Mouse (Mus musculus) midbrain, embryonic 16.5 days (tissue): ENCODE data around the gene Zic5. TPM values are rescaled to one million over a fixed set of nuclear protein-coding genes. Genes with fewer than 3 reads are reported as not detected.
"Not testable (repeated sequence)": the region's sequence is repeated elsewhere in the genome, so short reads cannot be mapped to it uniquely, and the experiment has no call there.

ENCODE experiments used
- ATAC-seq: fragments of 200-750 bp; cut with Nextera tagmentation; 2 replicates; pipeline ENCODE4 v1.8.0; 2017; ENCODE audit warnings: moderate TSS enrichment
- H3K27ac ChIP-seq: fragments of 300-500 bp; sonication (generic); 2 replicates; pipeline ENCODE4 v1.5.1; 2014; ENCODE audit warnings: mild to moderate bottlenecking, low read length, mixed read lengths
- H3K27me3 ChIP-seq: fragments of 300-500 bp; sonication (generic); 2 replicates; pipeline ENCODE4 v1.6.1; 2014; ENCODE audit warnings: low read depth, low read length, mixed read lengths; ENCODE audit not compliant: control insufficient read depth, insufficient read depth
- H3K36me3 ChIP-seq: fragments of 300-500 bp; sonication (generic); 2 replicates; pipeline ENCODE4 v1.6.1; 2014; ENCODE audit warnings: mild to moderate bottlenecking, low read length, moderate library complexity, mixed read lengths; ENCODE audit not compliant: control insufficient read depth, insufficient read depth
- H3K4me1 ChIP-seq: fragments of 300-500 bp; sonication (generic); 2 replicates; pipeline ENCODE4 v1.6.1; 2014; ENCODE audit warnings: mild to moderate bottlenecking, low read length, mixed read lengths; ENCODE audit not compliant: control insufficient read depth, insufficient read depth
- H3K4me2 ChIP-seq: fragments of 300-500 bp; sonication (generic); 2 replicates; pipeline ENCODE4 v1.6.1; 2014; ENCODE audit warnings: mild to moderate bottlenecking, low read length, mixed read lengths
- H3K4me3 ChIP-seq: fragments of 300-500 bp; sonication (generic); 2 replicates; pipeline ENCODE4 v1.5.1; 2014; ENCODE audit warnings: low read depth, mild to moderate bottlenecking, low read length, moderate library complexity, mixed read lengths
- H3K9ac ChIP-seq: fragments of 300-500 bp; sonication (generic); 2 replicates; pipeline ENCODE4 v1.6.1; 2014; ENCODE audit warnings: low read depth, low read length, mixed read lengths
- H3K9me3 ChIP-seq: fragments of 300-500 bp; sonication (generic); replicated peaks from 2 replicates; pipeline ENCODE4 v1.6.1; 2014; ENCODE audit warnings: mild to moderate bottlenecking, low read length, mixed read lengths; ENCODE audit not compliant: control insufficient read depth, poor library complexity, severe bottlenecking
- WGBS: fragments of 180-500 bp; shearing (Covaris S2); extraction: QIAGEN DNeasy Blood & Tissue Kit; methylation state at CpG from one replicate; pipeline ENCODE4 v1.1.7; 2014; 5-methylcytosine and 5-hydroxymethylcytosine counted together
- polyA plus RNA-seq: library from polyadenylated mRNA; unstranded; fragments of >200 nt; fragmentation: Nextera tagmentation; extraction: Ambion mirVana; gene quantifications from 2 replicates; pipeline ENCODE4 v1.2.1, GENCODE M21; 2015

Gene Zic5
- polyA plus RNA-seq, 1 experiment from 2014 or later, result 9.5 TPM

- H3K9me3 ChIP-seq, result no peaks in the 10 kb centered on the region
- ATAC-seq, result no peak
- peaks cover 9% of the 10 kb centered on the region for H3K27me3 ChIP-seq
- 6% methylated on average over 28 of the region's 28 CpGs for WGBS
- no peak overlapping the region for H3K4me3 ChIP-seq
- no peak overlapping the region for H3K9ac ChIP-seq
- peak overlapping the region; percentile 50 for H3K27ac ChIP-seq
- no peaks in the 10 kb centered on the region for H3K36me3 ChIP-seq
- peaks cover 11% of the 10 kb centered on the region for H3K4me1 ChIP-seq
- H3K4me2 ChIP-seq, result peak overlapping the region; percentile 29
Measured at GRCm38 (mm10) chr14:122468971-122469755, 3.7 kb upstream of the Zic5 start.

- ATAC-seq, result no peak
- Histone ChIP-seq H3K9ac (peak overlapping the region; percentile 13; the same call in 1 of the 2 replicates), H3K4me3 (no peak overlapping the region)
Measured at GRCm38 (mm10) chr14:122467926-122468841, 2.7 kb upstream of the Zic5 start.

GRCm38 (mm10) chr14:122466756-122467362 is 1.4 kb upstream of the Zic5 start:
- Histone ChIP-seq H3K9me3 (no peaks in the 10 kb centered on the region), H3K4me1 (peaks cover 16% of the 10 kb centered on the region), H3K9ac (no peak overlapping the region), H3K36me3 (no peaks in the 10 kb centered on the region), H3K4me3 (no peak overlapping the region), H3K27me3 (peaks cover 21% of the 10 kb centered on the region), H3K4me2 (no peak overlapping the region), H3K27ac (no peak overlapping the region)
- WGBS, result 42% methylated on average over 7 of the region's 7 CpGs
- ATAC-seq, result no peak

More at GRCm38 (mm10) chr14:122467926-122468841, 2.7 kb upstream of the Zic5 start:
- Histone ChIP-seq H3K36me3 (no peaks in the 10 kb centered on the region), H3K4me1 (peaks cover 16% of the 10 kb centered on the region), H3K4me2 (peak overlapping the region; percentile 29), H3K27ac (peak overlapping the region; percentile 50), H3K9me3 (no peaks in the 10 kb centered on the region), H3K27me3 (peaks cover 9% of the 10 kb centered on the region)
- WGBS, result 14% methylated on average over 23 of the region's 23 CpGs

- H3K27ac ChIP-seq, result peak overlapping the region; percentile 92
Measured at GRCm38 (mm10) chr14:122465931-122466490, 534 bp upstream of the Zic5 start.

DNA sequence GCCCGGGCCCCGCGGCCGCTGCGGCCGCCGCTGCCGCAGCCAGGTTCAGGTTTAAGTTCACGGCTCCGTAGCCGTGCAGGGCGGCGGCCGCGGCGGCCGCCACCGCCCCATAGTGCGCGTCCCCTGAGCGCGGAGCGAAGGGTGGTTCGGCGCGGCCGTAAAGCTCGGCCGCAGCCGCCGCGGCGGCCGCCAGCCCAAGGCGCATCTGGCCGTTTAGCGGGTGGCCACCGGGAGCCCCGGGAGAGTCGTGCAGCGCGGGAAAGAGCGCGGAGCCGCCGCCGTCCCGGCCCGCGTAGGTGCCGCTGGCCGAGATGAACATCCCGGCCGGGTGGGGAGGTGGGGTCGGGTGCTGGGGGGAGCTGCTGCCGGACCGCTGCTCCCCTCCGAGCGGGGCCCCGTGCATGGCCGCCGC is 1.1 kb downstream of the Zic5 start:
- Histone ChIP-seq H3K4me1 (peaks cover 16% of the 10 kb centered on the region), H3K9ac (peak overlapping the region; percentile 75), H3K36me3 (no peaks in the 10 kb centered on the region), H3K27ac (peak overlapping the region; percentile 92), H3K27me3 (peaks cover 31% of the 10 kb centered on the region), H3K9me3 (no peaks in the 10 kb centered on the region), H3K4me2 (peak overlapping the region; percentile 70), H3K4me3 (peak overlapping the region; percentile 52)
- WGBS, result under 1% methylated on average over 20 of the region's 62 CpGs
- no peak; the same call in 1 of the 2 replicates for ATAC-seq

More at GRCm38 (mm10) chr14:122465931-122466490, 534 bp upstream of the Zic5 start:
- H3K9me3 ChIP-seq, result no peaks in the 10 kb centered on the region
- no peak for ATAC-seq
- peaks cover 16% of the 10 kb centered on the region for H3K4me1 ChIP-seq
- peak overlapping the region; percentile 52 for H3K4me3 ChIP-seq
- H3K9ac ChIP-seq, result no peak overlapping the region
- peaks cover 25% of the 10 kb centered on the region for H3K27me3 ChIP-seq
- H3K4me2 ChIP-seq, result peak overlapping the region; percentile 70
- no peaks in the 10 kb centered on the region for H3K36me3 ChIP-seq
- 19% methylated on average over 13 of the region's 13 CpGs for WGBS

DNA sequence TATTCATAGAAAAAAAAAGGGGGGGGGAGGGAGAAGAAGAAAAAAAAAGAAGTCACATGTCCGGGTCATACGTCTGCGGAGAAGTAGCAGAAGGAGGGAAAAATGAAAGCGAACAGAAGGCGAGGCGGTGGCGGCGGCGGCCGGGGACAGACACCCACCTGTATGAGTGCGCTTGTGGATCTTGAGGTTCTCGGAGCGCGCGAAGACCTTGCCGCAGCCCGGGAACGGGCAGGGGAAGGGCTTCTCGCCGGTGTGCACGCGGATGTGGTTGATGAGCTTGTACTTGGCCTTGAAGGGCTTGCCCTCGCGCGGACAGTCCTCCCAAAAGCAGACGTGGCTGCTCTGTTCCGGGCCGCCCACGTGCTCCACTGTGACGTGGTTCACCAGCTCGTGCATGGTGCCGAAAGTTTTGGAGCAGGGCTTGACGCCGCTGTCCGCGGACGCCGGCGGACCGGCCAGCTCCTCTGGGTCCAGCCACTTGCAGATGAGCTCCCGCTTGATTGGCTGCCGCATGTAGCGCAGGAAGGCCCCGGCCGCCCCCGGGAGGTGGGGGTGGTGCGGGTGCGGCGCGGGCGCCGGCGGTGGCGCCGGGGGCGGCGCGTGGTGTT is 1.6 kb downstream of the Zic5 start:
- Histone ChIP-seq H3K27ac (peak overlapping the region; percentile 92), H3K27me3 (peaks cover 31% of the 10 kb centered on the region), H3K9ac (peak overlapping the region; percentile 75), H3K4me2 (peak overlapping the region; percentile 70), H3K4me3 (peak overlapping the region; percentile 52), H3K4me1 (peaks cover 16% of the 10 kb centered on the region)
- WGBS, result under 1% methylated on average over 47 of the region's 58 CpGs
- not testable (repeated sequence) for H3K9me3 ChIP-seq, H3K36me3 ChIP-seq
- ATAC-seq, result 0 out of 2 replicates have a peak, but pooled peaks have one; percentile 12

DNA sequence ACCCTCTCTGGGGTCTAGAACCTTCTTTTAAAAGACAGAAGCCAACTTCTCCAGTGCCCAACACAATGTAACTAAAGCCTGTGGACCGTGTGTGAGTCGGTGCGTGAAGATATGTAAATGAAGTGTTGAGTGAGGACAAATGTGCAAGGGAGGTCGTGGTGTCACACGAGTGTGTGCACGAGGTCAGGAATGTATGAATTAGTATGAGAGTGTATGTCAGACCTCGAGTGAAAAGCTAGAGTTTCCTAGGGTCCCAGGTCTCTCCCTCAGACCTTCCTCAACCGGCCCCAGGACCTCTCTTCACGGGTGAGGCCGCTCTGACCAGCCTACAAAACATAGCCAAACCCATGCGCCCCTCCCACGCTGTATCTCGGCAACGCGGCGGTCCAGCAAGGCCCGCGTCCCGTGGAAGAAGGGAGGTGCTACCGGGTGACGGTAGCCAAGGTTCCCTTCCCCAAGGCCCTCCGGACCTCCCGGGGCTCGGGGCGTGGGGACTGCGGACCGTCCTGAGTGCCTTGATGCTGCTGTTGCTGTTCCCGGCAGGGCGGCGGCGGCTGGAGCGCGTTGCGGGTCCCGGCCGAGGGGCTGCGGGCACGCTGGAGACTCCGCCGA is 2.3 kb downstream of the Zic5 start:
- Histone ChIP-seq H3K9ac (peak overlapping the region; percentile 75), H3K4me3 (peak overlapping the region; percentile 52), H3K4me1 (peaks cover 16% of the 10 kb centered on the region), H3K4me2 (peak overlapping the region; percentile 70), H3K9me3 (no peaks in the 10 kb centered on the region), H3K27me3 (peaks cover 31% of the 10 kb centered on the region), H3K36me3 (no peaks in the 10 kb centered on the region), H3K27ac (peak overlapping the region; percentile 92)
- no peak for ATAC-seq
- under 1% methylated on average over 40 of the region's 40 CpGs for WGBS

DNA sequence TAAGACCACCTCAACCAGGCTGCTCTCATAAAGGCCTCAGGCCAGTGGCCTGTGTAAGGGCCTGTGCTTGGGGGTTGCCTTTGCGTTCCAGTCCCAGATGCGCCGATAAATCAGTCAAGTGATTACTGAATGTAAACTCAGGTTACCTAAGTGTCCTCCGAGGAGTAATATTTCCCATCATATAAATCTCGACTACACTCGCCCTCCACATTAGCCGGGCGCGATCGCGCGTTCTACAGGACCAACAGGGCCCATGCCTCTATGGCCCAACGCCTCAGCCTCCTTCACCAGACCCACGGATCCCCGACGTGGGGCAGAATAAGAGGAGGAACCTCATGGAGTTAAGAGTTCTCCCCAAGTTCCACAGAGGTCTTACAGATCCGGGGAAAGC is 2.8 kb downstream of the Zic5 start:
- ATAC-seq, result no peak
- Histone ChIP-seq H3K9ac (peak overlapping the region; percentile 75), H3K27ac (peak overlapping the region; percentile 92), H3K9me3 (no peaks in the 10 kb centered on the region), H3K4me1 (peaks cover 16% of the 10 kb centered on the region), H3K4me2 (peak overlapping the region; percentile 70), H3K27me3 (peaks cover 31% of the 10 kb centered on the region), H3K4me3 (peak overlapping the region; percentile 52), H3K36me3 (no peaks in the 10 kb centered on the region)
- 10% methylated on average over 17 of the region's 17 CpGs for WGBS
